Mouse (Mus musculus) stomach, postnatal 0 days (tissue): ENCODE measurements around the gene Macrod1. TPM values are rescaled to one million over a fixed set of nuclear protein-coding genes. Genes with fewer than 3 reads are reported as not detected.

Experiments
- ATAC-seq: fragments of 200-750 bp; cut with Nextera tagmentation; 2 replicates; pipeline ENCODE4 v1.8.0; 2017; ENCODE audit not compliant: low FRiP score, low TSS enrichment
- DNase-seq: peaks from one replicate; pipeline ENCODE4 v3.0.0-alpha.2; 2016; ENCODE audit warnings: low spot score
- H3K27ac ChIP-seq: fragments of 300-500 bp; sonication (generic); replicated peaks from 2 replicates; pipeline ENCODE4 v1.5.1; 2014; ENCODE audit warnings: mild to moderate bottlenecking, control low read depth
- H3K27me3 ChIP-seq: fragments of 300-500 bp; sonication (generic); 2 replicates; pipeline ENCODE4 v1.6.1; 2014; ENCODE audit warnings: low read length; ENCODE audit not compliant: control insufficient read depth, insufficient read depth
- H3K36me3 ChIP-seq: fragments of 300-500 bp; sonication (generic); 2 replicates; pipeline ENCODE4 v1.6.1; 2014; ENCODE audit warnings: low read length, mixed read lengths; ENCODE audit not compliant: control insufficient read depth, insufficient read depth
- H3K4me1 ChIP-seq: fragments of 300-500 bp; sonication (generic); replicated peaks from 2 replicates; pipeline ENCODE4 v1.6.1; 2014; ENCODE audit warnings: antibody characterized with exemption; ENCODE audit not compliant: control insufficient read depth, insufficient read depth
- H3K4me2 ChIP-seq: fragments of 300-500 bp; sonication (generic); replicated peaks from 2 replicates; pipeline ENCODE4 v1.6.1; 2014; ENCODE audit warnings: low read depth, mild to moderate bottlenecking, control low read depth, moderate library complexity
- H3K4me3 ChIP-seq: fragments of 300-500 bp; sonication (generic); 2 replicates; pipeline ENCODE4 v1.5.1; 2014; ENCODE audit warnings: low read depth, low read length, control low read depth
- H3K9ac ChIP-seq: fragments of 300-500 bp; sonication (generic); 2 replicates; pipeline ENCODE4 v1.6.1; 2014; ENCODE audit warnings: mild to moderate bottlenecking, low read length, control low read depth, mixed read lengths
- H3K9me3 ChIP-seq: fragments of 300-500 bp; sonication (generic); 2 replicates; pipeline ENCODE4 v1.6.1; 2016; ENCODE audit warnings: low read length; ENCODE audit not compliant: control insufficient read depth
- CTCF ChIP-seq: IDR thresholded peaks from 2 replicates; pipeline ENCODE4 v1.5.1; 2016; ENCODE audit warnings: antibody characterized with exemption, low read depth, mild to moderate bottlenecking, moderate library complexity
- EP300 ChIP-seq: optimal IDR thresholded peaks from 2 replicates; pipeline ENCODE3; 2016; ENCODE audit warnings: antibody characterized with exemption
- WGBS: fragments of 180-500 bp; shearing (Covaris S2); extraction: QIAGEN DNeasy Blood & Tissue Kit; methylation state at CpG from one replicate; pipeline ENCODE4 v1.1.7; 2014; 5-methylcytosine and 5-hydroxymethylcytosine counted together
- polyA plus RNA-seq: library from polyadenylated mRNA; unstranded; fragments of >200 nt; fragmentation: Nextera tagmentation; extraction: Ambion mirVana; gene quantifications from 2 replicates; pipeline ENCODE4 v1.2.1, GENCODE M21; 2015

Gene Macrod1
- polyA plus RNA-seq, 1 experiment from 2014 or later: 16.8 TPM

- no peak for TF ChIP-seq EP300
- ATAC-seq: no peak
- H3K9ac ChIP-seq: no peak overlapping the region
- no peak overlapping the region for H3K4me2 ChIP-seq
- no peak overlapping the region for H3K4me3 ChIP-seq
- peaks cover 5% of the 10 kb centered on the region; the same call in 1 of the 2 replicates for H3K36me3 ChIP-seq
- no peaks in the 10 kb centered on the region for H3K9me3 ChIP-seq
- H3K27ac ChIP-seq: no peak overlapping the region
- no peaks in the 10 kb centered on the region for H3K27me3 ChIP-seq
- no peak for DNase-seq
- peaks cover 5% of the 10 kb centered on the region for H3K4me1 ChIP-seq
- WGBS: 94% methylated on average over 4 of the region's 4 CpGs
These were observed 180.1 kb downstream of the Macrod1 start for GRCm38 (mm10) chr19:7236742-7237141.

- no peaks in the 10 kb centered on the region for H3K9me3 ChIP-seq
- H3K4me2 ChIP-seq: peak overlapping the region; percentile 97
- WGBS: 72% methylated on average over 3 of the region's 3 CpGs
- no peaks in the 10 kb centered on the region for H3K27me3 ChIP-seq
- ATAC-seq (no peak), DNase-seq (no peak)
- H3K27ac ChIP-seq: no peak overlapping the region
- H3K4me3 ChIP-seq: peak overlapping the region; percentile 74; the same call in 1 of the 2 replicates
- TF ChIP-seq EP300 (no peak), CTCF (no peak)
- H3K36me3 ChIP-seq: no peaks in the 10 kb centered on the region; the same call in 1 of the 2 replicates
- H3K4me1 ChIP-seq: peaks cover 5% of the 10 kb centered on the region
- peak overlapping the region; percentile 3; the same call in 1 of the 2 replicates for H3K9ac ChIP-seq
These were observed 183.0 kb downstream of the Macrod1 start for GRCm38 (mm10) chr19:7239574-7239973.

GRCm38 (mm10) chr19:7240291-7240690, 183.7 kb downstream of the Macrod1 start:
- WGBS: under 1% methylated on average over 13 of the region's 13 CpGs
- ATAC-seq: 0 out of 2 replicates have a peak, but pooled peaks have one; percentile 1
- Histone ChIP-seq H3K27me3 (no peaks in the 10 kb centered on the region), H3K4me2 (peak overlapping the region; percentile 97), H3K4me1 (peaks cover 5% of the 10 kb centered on the region), H3K27ac (peak overlapping the region; percentile 82; the same call in 1 of the 2 replicates), H3K9me3 (no peaks in the 10 kb centered on the region), H3K36me3 (no peaks in the 10 kb centered on the region), H3K9ac (peak overlapping the region; percentile 78), H3K4me3 (peak overlapping the region; percentile 74)
- no peak for DNase-seq
- TF ChIP-seq EP300: no peak
- TF ChIP-seq CTCF: no peak

GRCm38 (mm10) chr19:7240782-7241690, 184.4 kb downstream of the Macrod1 start, which contains the start of gene Naa40:
Gene Naa40 (minus strand): TSS chr19:7241183.
- ATAC-seq: peak; percentile 96
- H3K4me3 ChIP-seq: peak within 1 kb of the TSS; percentile 74
- no peaks in the 10 kb centered on the region for H3K36me3 ChIP-seq
- H3K27ac ChIP-seq: peak within 1 kb of the TSS; percentile 82
- H3K9me3 ChIP-seq: no peaks in the 10 kb centered on the region
- WGBS: under 1% methylated on average over 72 of the region's 80 CpGs
- DNase-seq: peak; percentile 93
- peak within 1 kb of the TSS; percentile 97 for H3K4me2 ChIP-seq
- H3K9ac ChIP-seq: peak within 1 kb of the TSS; percentile 78
- H3K4me1 ChIP-seq: peaks cover 5% of the 10 kb centered on the region
- no peak for TF ChIP-seq EP300
- no peak; the same call in 1 of the 2 replicates for TF ChIP-seq CTCF
- H3K27me3 ChIP-seq: no peaks in the 10 kb centered on the region

- Histone ChIP-seq H3K27me3 (no peaks in the 10 kb centered on the region), H3K36me3 (no peaks in the 10 kb centered on the region), H3K4me1 (no peaks in the 10 kb centered on the region), H3K9ac (no peak overlapping the region), H3K4me2 (no peak overlapping the region), H3K4me3 (no peak overlapping the region), H3K9me3 (no peaks in the 10 kb centered on the region), H3K27ac (no peak overlapping the region)
- 62% methylated on average over 3 of the region's 3 CpGs for WGBS
- ATAC-seq (peak; percentile 87), DNase-seq (peak; percentile 69)
- TF ChIP-seq CTCF: no peak
- TF ChIP-seq EP300: no peak
These were observed 189.4 kb downstream of the Macrod1 start for GRCm38 (mm10) chr19:7246021-7246420.

Other genes starting within 250 kb of the Macrod1 start
- 34.7 and 34.9 TPM in 2 replicates for gene Rps6ka4, start 216.2 kb upstream of the Macrod1 start, polyA plus RNA-seq
- gene Ccdc88b, start 198.6 kb upstream of the Macrod1 start, polyA plus RNA-seq: 0.34 and 0.45 TPM in 2 replicates
- 75.8 and 85.9 TPM in 2 replicates for gene Trmt112, start 147.1 kb upstream of the Macrod1 start, polyA plus RNA-seq
- 537 and 559 TPM in 2 replicates for gene Prdx5, start 146.7 kb upstream of the Macrod1 start, polyA plus RNA-seq
- gene Esrra, start 135.0 kb upstream of the Macrod1 start, polyA plus RNA-seq: 20.4 and 20.8 TPM in 2 replicates
- 3.7 and 4.5 TPM in 2 replicates for gene Catsperz, start 131.4 kb upstream of the Macrod1 start, polyA plus RNA-seq
- gene Kcnk4, start 122.3 kb upstream of the Macrod1 start, polyA plus RNA-seq: 0.75 and 0.98 TPM in 2 replicates
- gene Bad, start 114.9 kb upstream of the Macrod1 start, polyA plus RNA-seq: 79.0 and 82.8 TPM in 2 replicates
- gene Gpr137, start 114.3 kb upstream of the Macrod1 start, polyA plus RNA-seq: 24.7 and 28.7 TPM in 2 replicates
- gene Ppp1r14b, start 81.8 kb upstream of the Macrod1 start, polyA plus RNA-seq: 143 and 148 TPM in 2 replicates
- 30.0 and 33.2 TPM in 2 replicates for gene Plcb3, start 80.3 kb upstream of the Macrod1 start, polyA plus RNA-seq
- gene Fkbp2, start 76.3 kb upstream of the Macrod1 start, polyA plus RNA-seq: 130 and 134 TPM in 2 replicates
- gene Vegfb, start 69.2 kb upstream of the Macrod1 start, polyA plus RNA-seq: 26.2 and 28.0 TPM in 2 replicates
- gene Dnajc4, start 64.2 kb upstream of the Macrod1 start, polyA plus RNA-seq: 33.0 and 37.2 TPM in 2 replicates
- gene Nudt22, start 60.7 kb upstream of the Macrod1 start, polyA plus RNA-seq: 21.1 and 21.2 TPM in 2 replicates
- 10.0 and 10.1 TPM in 2 replicates for gene Trpt1, start 60.7 kb upstream of the Macrod1 start, polyA plus RNA-seq
- 7.6 and 8.1 TPM in 2 replicates for gene Fermt3, start 37.3 kb upstream of the Macrod1 start, polyA plus RNA-seq
- gene Stip1, start 16.8 kb upstream of the Macrod1 start, polyA plus RNA-seq: 67.9 and 69.7 TPM in 2 replicates
- gene Flrt1, start 48.9 kb downstream of the Macrod1 start, polyA plus RNA-seq: 1.1 and 1.6 TPM in 2 replicates
- gene Otub1, start 149.5 kb downstream of the Macrod1 start, polyA plus RNA-seq: 121 and 126 TPM in 2 replicates
- gene Cox8a, start 160.8 kb downstream of the Macrod1 start, polyA plus RNA-seq: 1,651 and 1,766 TPM in 2 replicates
- 20.1 and 20.5 TPM in 2 replicates for gene Naa40, start 184.4 kb downstream of the Macrod1 start, polyA plus RNA-seq
- 2.2 and 2.4 TPM in 2 replicates for gene Rcor2, start 210.5 kb downstream of the Macrod1 start, polyA plus RNA-seq